Mouse (Mus musculus) heart, adult 8-10 months (tissue): ENCODE measurements around the gene Sohlh1. TPM values are rescaled to one million over a fixed set of nuclear protein-coding genes. Genes with fewer than 3 reads are reported as not detected.
A peak's percentile ranks its signal among the peaks of the same experiment; 100 is the strongest.
"Not testable (repeated sequence)": the region's sequence is repeated elsewhere in the genome, so short reads cannot be mapped to it uniquely, and the experiment has no call there.

ENCODE experiments used
- DNase-seq: peaks from one replicate; pipeline ENCODE4 v3.0.0; 2022; ENCODE audit warnings: low spot score
- total RNA-seq, 4 experiments: library from RNA; stranded (reverse); gene quantifications; 2 replicates each; pipeline ENCODE4 v1.2.4; 2022

Gene Sohlh1
- total RNA-seq, 4 experiments from 2014 or later = not detected

GRCm38 (mm10) chr2:25842161-25842560 lies 4.9 kb downstream of the Sohlh1 start:
- DNase-seq = no peak

GRCm38 (mm10) chr2:25836291-25836690 lies 10.8 kb downstream of the Sohlh1 start:
- DNase-seq = peak; percentile 57

- DNase-seq = peak; percentile 38
These were observed 16.3 kb downstream of the Sohlh1 start for GRCm38 (mm10) chr2:25830786-25831185.

GRCm38 (mm10) chr2:25828344-25828947 lies 18.6 kb downstream of the Sohlh1 start:
- no peak for DNase-seq

- no peak for DNase-seq
These were observed 22.3 kb downstream of the Sohlh1 start for GRCm38 (mm10) chr2:25824751-25825150.

- no peak for DNase-seq
These were observed 24.2 kb downstream of the Sohlh1 start, which contains the start of gene Lcn9 for GRCm38 (mm10) chr2:25822806-25823205. TSS of gene Lcn9 (plus strand) at chr2:25823153.

- not testable (repeated sequence) for DNase-seq
These were observed 31.3 kb downstream of the Sohlh1 start, which contains the start of gene Glt6d1 for GRCm38 (mm10) chr2:25815748-25816147. TSS of gene Glt6d1 (minus strand) at chr2:25815848.

- no peak for DNase-seq
These were observed 33.7 kb downstream of the Sohlh1 start for GRCm38 (mm10) chr2:25813364-25813763.

- no peak for DNase-seq
These were observed 35.3 kb downstream of the Sohlh1 start for GRCm38 (mm10) chr2:25811711-25812110.

GRCm38 (mm10) chr2:25798065-25798464 lies 49.0 kb downstream of the Sohlh1 start:
- DNase-seq = no peak

- peak; percentile 10 for DNase-seq
These were observed 49.4 kb downstream of the Sohlh1 start for GRCm38 (mm10) chr2:25797635-25798034.

Other genes with a start within 250 kb of the Sohlh1 start
- 10 to 100 TPM; 67.3 to 75.3 (median 71.3) TPM for gene Rabl6, start 238.7 kb downstream of the Sohlh1 start, total RNA-seq
- gene Ccdc183, start 229.6 kb downstream of the Sohlh1 start, total RNA-seq = not detected
- gene Tmem141, start 225.2 kb downstream of the Sohlh1 start, total RNA-seq = 10 to 100 TPM; 32.0 to 42.2 (median 38.6) TPM
- 1 to 10 TPM; 3.4 to 6.0 (median 4.3) TPM for gene Fcna, start 219.2 kb downstream of the Sohlh1 start, total RNA-seq
- gene Lcn8, start 194.1 kb downstream of the Sohlh1 start, total RNA-seq = 1 to 10 TPM in 2 of 4 experiments, under 1 TPM in 2; 0.50 to 1.3 (median 0.97) TPM
- not detected for gene Lcn5, start 189.3 kb downstream of the Sohlh1 start, total RNA-seq
- not detected for gene Lcn6, start 170.5 kb downstream of the Sohlh1 start, total RNA-seq
- gene Lcn10, start 164.5 kb downstream of the Sohlh1 start, total RNA-seq = not detected
- gene Obp2a, start 147.2 kb downstream of the Sohlh1 start, total RNA-seq = under 1 TPM in 1 of 4 experiments, not detected in 3; 0.37 TPM
- 10 to 100 TPM; 14.2 to 21.0 (median 15.6) TPM for gene Bmyc, start 140.5 kb downstream of the Sohlh1 start, total RNA-seq
- not detected for gene Obp2b, start 110.2 kb downstream of the Sohlh1 start, total RNA-seq
- not detected for gene Lcn3, start 81.7 kb downstream of the Sohlh1 start, total RNA-seq
- not detected for gene Lcn11, start 70.2 kb downstream of the Sohlh1 start, total RNA-seq
- gene Gm13539, start 65.0 kb downstream of the Sohlh1 start, total RNA-seq = not detected
- not detected for gene Glt6d1, start 31.4 kb downstream of the Sohlh1 start, total RNA-seq
- not detected for gene Lcn9, start 24.1 kb downstream of the Sohlh1 start, total RNA-seq
- under 1 TPM; 0.44 to 0.90 (median 0.59) TPM for gene Kcnt1, start 16.5 kb upstream of the Sohlh1 start, total RNA-seq
- gene Camsap1, start 136.0 kb upstream of the Sohlh1 start, total RNA-seq = 10 to 100 TPM; 32.6 to 42.3 (median 39.6) TPM
- gene Ubac1, start 174.5 kb upstream of the Sohlh1 start, total RNA-seq = 10 to 100 TPM; 80.7 to 88.9 (median 87.8) TPM